Mouse (Mus musculus) cerebellum, adult 2 months (tissue): ENCODE measurements at regions not wholly inside any gene's neighbourhood (a gene's known extent, or its start where the extent isn't known, plus 50 kb on each side); places are given as distances from the start of the nearest gene placed in this dataset.

ENCODE experiments used
- DNase-seq, 2 experiments: peaks; one replicate each; pipeline ENCODE4 v3.0.0; 2021
- H3K27ac ChIP-seq: fragments of 200-500 bp; 2 replicates; pipeline ENCODE4 v1.5.1; 2012; ENCODE audit warnings: low read length, control low read depth, inconsistent platforms; ENCODE audit not compliant: insufficient read depth
- H3K27me3 ChIP-seq: fragments of 200-500 bp; 2 replicates; pipeline ENCODE4 v1.6.1; 2012; ENCODE audit warnings: inconsistent platforms, mild to moderate bottlenecking, low read length, moderate library complexity; ENCODE audit not compliant: control insufficient read depth, insufficient read depth
- H3K4me1 ChIP-seq: fragments of 200-500 bp; 2 replicates; pipeline ENCODE4 v1.6.1; 2011; ENCODE audit warnings: low read length; ENCODE audit not compliant: control insufficient read depth, insufficient read depth
- H3K4me3 ChIP-seq: fragments of 200-500 bp; replicated peaks from 2 replicates; pipeline ENCODE3; 2011; ENCODE audit warnings: mild to moderate bottlenecking, low read depth, low read length, control low read depth; ENCODE audit not compliant: insufficient read depth
- CTCF ChIP-seq: fragments of 200-500 bp; IDR thresholded peaks from 2 replicates; pipeline ENCODE4 v1.5.1; 2011; ENCODE audit warnings: low read depth, mild to moderate bottlenecking, control low read depth, low read length, moderate library complexity, borderline replicate concordance; ENCODE audit not compliant: insufficient read depth
- POLR2A ChIP-seq: fragments of 200-500 bp; IDR thresholded peaks from 2 replicates; pipeline ENCODE4 v1.6.1; 2011; ENCODE audit warnings: low read length, control low read depth, borderline replicate concordance; ENCODE audit not compliant: insufficient read depth
- WGBS: fragments of 180-500 bp; shearing (Covaris S2); methylation state at CpG from one replicate; pipeline ENCODE4 v1.1.7; 2018; 5-methylcytosine and 5-hydroxymethylcytosine counted together

DNA sequence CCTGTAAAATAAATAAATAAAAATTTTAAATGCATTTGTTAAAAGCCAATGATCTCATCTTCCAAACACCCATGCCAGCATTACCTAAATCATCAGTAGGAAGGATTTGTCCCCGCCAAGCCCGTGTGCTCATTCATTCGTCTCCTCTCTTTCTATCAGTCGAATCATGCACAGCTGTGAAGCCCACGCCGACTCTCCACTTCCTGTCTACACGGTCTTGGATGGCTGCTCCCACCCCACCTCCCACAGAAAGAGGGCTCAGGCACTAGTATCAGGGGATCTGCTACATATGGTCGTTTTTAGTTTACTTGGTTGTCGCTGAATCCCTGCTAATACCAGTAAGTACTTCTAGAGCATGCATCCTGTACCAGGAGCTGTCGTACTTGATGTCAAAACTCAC, 163.2 kb upstream of the Npvf start:
- Histone ChIP-seq H3K27ac (no peak overlapping the region), H3K4me3 (no peak overlapping the region), H3K27me3 (no peaks in the 10 kb centered on the region; the same call in 1 of the 2 replicates), H3K4me1 (no peaks in the 10 kb centered on the region)
- no peak for TF ChIP-seq CTCF
- no peak for TF ChIP-seq POLR2A
- no peak for DNase-seq
- 60% methylated on average over 10 of the region's 10 CpGs for WGBS

DNA sequence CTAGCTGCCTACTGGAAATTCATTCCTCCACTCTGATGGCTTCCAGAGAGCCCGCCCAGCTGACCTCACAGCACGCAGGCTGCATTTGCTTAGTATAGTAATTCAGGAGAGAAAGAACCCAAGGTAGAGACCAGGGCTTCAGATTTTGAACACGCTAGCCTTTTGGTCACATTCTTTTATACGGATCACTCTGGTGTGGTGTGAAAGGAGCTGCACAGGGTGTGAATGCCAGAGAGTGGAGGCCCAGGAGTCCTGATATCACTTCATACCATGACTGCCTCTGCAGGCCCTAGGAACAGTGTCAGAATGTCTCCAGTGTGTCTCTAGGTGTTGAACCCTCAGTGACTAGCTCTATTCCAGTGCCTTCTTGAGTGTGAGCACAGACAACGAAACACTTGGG, 164.2 kb upstream of the Npvf start:
- over 99% methylated on average over 5 of the region's 5 CpGs for WGBS
- Histone ChIP-seq H3K27me3 (no peaks in the 10 kb centered on the region; the same call in 1 of the 2 replicates), H3K4me3 (no peak overlapping the region), H3K27ac (no peak overlapping the region), H3K4me1 (no peaks in the 10 kb centered on the region)
- no peak for DNase-seq
- no peak for TF ChIP-seq POLR2A
- no peak for TF ChIP-seq CTCF

DNA sequence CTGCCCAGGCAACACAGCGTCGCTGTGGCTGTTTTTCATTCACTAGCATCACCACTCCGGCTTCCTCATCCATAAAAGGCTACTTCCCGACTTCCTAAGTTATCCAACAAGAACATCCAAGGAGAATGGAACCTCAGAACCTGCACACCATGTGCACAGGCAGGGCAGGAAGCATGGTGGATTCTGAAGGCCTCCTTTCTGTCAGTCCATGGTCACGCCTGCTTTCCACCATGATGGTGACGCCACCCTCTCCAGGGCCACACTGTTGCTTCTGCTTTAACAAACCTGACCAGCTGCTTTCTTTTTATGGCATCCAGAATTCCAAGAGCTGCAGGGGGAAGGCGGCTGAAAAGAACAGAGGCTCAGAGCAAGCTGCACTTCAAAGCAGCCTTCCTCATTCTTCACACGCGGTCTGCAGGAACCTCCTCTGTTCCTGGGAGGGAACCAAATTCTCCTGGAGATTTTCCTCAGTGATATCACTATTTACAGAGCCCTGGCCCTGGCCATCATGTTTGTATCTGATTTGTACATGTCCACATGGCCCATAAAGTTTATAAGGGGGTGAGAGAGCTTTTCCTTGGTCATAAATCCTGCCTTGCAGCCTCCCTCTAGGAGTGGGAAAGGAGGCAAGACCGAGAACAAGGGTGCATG, 164.8 kb upstream of the Npvf start:
- Histone ChIP-seq H3K4me3 (no peak overlapping the region), H3K27me3 (no peaks in the 10 kb centered on the region), H3K4me1 (no peaks in the 10 kb centered on the region), H3K27ac (no peak overlapping the region)
- WGBS, result 77% methylated on average over 10 of the region's 10 CpGs
- no peak for DNase-seq
- no peak for TF ChIP-seq POLR2A

DNA sequence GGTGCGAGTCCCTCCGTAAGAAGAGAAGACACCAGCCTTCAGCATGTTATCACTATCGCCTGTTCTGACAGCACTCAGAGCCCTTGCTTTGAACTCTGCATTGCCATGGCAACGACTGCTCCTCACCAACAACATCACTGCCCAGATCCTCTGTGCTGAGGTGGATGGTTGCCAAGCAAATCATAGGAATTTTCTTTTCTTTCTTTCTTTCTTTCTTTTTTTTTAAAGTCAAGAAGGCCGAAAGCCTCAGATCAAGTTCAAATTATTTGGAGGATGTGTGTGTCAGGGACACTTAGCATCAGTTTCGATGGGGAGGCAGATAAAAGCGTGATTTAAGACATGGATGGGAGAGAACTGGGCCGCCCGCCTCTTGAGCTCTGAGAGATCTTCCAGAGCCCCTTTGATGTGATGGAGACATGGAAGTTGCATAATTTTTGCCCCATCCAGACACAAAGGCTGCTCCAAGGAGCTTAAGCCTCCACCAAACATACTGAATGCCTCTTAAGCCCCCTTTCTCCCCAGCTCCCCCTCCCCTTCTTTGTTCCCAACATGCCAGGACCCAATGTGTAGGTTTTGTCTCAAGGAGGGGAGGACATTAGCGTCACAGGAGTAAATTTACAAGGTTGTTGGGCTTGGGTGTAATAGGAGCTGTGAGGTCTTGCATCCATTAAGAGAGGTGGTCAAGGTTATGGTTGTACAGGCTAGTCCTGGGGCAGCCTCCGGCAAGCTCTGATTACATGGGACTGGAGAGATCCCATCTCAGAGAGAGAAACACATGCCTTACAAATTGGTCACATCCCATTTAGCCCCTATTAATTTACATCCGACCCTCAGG, 167.4 kb upstream of the Npvf start:
- H3K4me1 ChIP-seq, result no peaks in the 10 kb centered on the region
- no peak overlapping the region for H3K27ac ChIP-seq
- H3K27me3 ChIP-seq, result no peaks in the 10 kb centered on the region
- WGBS, result 63% methylated on average over 12 of the region's 12 CpGs
- no peak for DNase-seq
- H3K4me3 ChIP-seq, result no peak overlapping the region
- TF ChIP-seq POLR2A (no peak), CTCF (no peak)

DNA sequence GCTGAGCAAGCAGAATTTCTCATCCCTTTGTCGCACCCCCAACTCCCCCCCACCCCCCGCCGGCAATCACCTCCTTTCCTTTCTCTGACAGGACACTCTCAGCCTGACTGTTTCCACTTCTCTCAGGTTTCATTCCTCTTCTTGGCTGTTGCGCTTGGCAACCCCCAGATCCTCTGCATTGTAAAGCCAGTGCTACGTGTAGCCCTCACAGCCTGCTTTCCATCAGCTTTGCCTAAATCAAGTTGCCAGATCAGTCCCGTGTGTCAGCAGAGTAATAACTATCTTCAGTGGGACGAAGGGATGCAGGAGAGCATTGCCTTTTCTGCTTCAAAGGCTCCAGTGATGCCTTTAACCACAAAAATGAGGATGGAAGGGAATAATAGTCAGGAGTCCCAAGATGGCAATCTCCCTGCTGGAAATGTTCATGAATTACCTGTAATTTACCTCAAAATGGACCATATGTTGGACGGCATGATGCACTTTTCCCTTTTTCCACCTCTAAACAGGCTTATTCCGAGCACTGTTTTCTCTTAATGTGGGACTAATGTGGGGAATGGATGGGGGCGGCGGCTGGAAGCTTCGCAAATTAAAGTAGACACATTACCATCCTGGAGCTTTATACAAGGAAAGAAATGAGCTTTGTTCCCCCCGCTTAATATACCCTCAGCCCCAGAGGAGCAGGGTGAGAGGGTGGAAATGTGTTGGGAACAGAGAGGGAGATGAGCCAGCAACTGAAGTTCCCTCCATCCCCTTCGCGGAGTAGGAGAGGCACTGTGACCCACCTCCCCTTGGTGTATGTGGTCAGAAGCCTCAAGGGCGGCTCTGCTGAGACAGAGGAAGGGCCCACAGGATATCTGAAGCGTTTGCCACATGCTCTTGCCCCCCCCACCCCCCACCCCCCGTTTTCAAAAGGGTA, 168.3 kb upstream of the Npvf start:
- no peaks in the 10 kb centered on the region for H3K27me3 ChIP-seq
- H3K27ac ChIP-seq, result no peak overlapping the region
- no peak for TF ChIP-seq POLR2A
- no peak for TF ChIP-seq CTCF

DNA sequence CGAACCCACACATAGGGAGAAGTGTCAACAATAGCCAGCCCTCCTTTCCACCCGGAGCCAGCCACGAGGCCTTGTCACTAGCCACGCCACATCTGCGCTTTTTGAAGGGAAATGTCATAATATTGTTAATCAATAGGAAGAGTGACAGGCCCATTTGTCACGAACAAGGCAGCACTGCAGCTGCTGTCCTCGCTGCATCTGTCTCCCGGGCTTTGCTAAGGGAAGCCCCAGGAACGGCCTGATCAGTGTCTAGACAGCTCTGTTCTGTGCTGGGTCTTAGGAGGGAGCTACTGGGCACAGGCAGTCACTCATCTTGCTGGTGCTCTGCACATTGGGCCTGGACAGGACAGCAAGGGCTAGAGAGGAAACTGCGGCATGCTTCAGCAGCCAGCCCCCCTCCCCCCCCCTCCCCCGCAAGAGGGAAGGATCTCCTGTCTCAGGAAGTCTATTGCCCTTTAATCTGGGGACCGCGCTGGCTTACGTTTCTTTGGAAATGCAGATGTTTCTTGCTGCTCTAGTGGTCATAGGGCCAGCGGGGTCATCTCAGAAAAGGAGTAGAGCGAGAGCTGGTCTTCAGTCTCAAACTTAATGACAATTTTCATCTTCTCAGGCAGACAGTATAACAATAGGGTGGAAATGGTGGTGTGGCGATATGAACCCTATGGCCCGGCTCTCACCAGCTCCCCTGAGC, 169.1 kb upstream of the Npvf start:
- DNase-seq, result no peak
- no peak overlapping the region for H3K27ac ChIP-seq
- no peak overlapping the region for H3K4me3 ChIP-seq
- H3K27me3 ChIP-seq, result no peaks in the 10 kb centered on the region
- 54% methylated on average over 18 of the region's 18 CpGs for WGBS
- no peaks in the 10 kb centered on the region for H3K4me1 ChIP-seq
- TF ChIP-seq CTCF (no peak), POLR2A (no peak)

More for the DNA sequence above, 168.3 kb upstream of the Npvf start:
- no peak for DNase-seq
- Histone ChIP-seq H3K4me1 (no peaks in the 10 kb centered on the region), H3K4me3 (no peak overlapping the region)
- WGBS, result 65% methylated on average over 18 of the region's 18 CpGs

DNA sequence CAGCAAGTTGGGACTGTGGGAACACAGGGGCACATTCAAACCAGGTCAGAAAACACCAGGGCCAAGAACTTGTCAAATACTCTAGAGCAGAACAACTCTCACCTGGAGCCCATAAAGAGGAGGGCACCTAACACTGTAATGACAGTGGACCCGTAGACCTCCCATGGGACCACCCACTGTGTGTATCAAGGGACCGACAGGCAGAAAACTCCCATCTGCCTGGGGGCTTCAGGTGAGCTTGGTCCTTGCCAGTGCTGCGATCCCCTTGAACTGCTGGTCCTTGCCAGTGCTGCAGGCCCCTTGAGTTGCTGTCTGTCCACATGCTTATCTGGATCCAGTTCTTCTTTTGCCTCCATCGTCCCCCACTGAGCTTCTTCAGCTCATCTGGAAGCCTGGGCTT, 170.2 kb upstream of the Npvf start:
- no peaks in the 10 kb centered on the region for H3K4me1 ChIP-seq
- DNase-seq, result no peak
- no peak overlapping the region for H3K27ac ChIP-seq
- H3K4me3 ChIP-seq, result no peak overlapping the region
- TF ChIP-seq CTCF (no peak), POLR2A (no peak)
- 41% methylated on average over 4 of the region's 4 CpGs for WGBS
- H3K27me3 ChIP-seq, result no peaks in the 10 kb centered on the region
